In the genomic region with DNA sequence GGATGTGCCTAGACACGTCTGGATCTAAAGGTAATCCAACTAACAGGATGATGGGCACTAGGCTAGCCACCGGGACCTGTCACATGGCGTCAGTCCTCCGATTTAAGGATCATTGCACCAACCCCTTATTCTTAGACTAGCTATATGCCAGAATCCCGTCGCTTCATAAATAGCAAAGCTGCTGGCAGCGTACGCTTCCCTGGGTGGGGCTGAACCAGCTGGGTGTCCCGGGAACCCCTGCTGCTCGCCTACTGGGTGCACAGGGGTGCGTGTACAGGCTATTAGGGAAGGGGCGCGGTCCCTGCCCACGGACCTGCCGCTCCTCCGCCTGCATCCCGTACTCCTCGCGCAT, we compare ENCODE assay signal across 8 mouse cellular contexts. TPM values are rescaled to one million over a fixed set of nuclear protein-coding genes. Genes with fewer than 3 reads are reported as not detected.
A peak's percentile ranks its signal among the peaks of the same experiment; 100 is the strongest.
DNase-seq lines count a peak whose midpoint lies in the region; ATAC-seq and TF ChIP-seq lines count a peak whose summit lies in the region.

No protein-coding gene starts in this region.

- WGBS in thymus, adult 2 months, result 9% methylated on average over 19 of the region's 19 CpGs
- 3% methylated on average over 19 of the region's 19 CpGs for WGBS in liver, embryonic 11.5 days
- under 1% methylated on average over 19 of the region's 19 CpGs for WGBS in stomach, postnatal 0 days

- no peaks in the 10 kb centered on the region for H3K9me3 ChIP-seq in liver, embryonic 11.5 days (ENCODE audit: control insufficient read depth, low read length)
- H3K9me3 ChIP-seq in stomach, postnatal 0 days (ENCODE audit: control insufficient read depth, low read length), result no peaks in the 10 kb centered on the region

- peak; percentile 9 for DNase-seq in cerebellum, adult 8-10 months
- no peak for DNase-seq in cerebellum, adult 11 months
- DNase-seq in thymus, adult 2 months, result no peak
- DNase-seq in thymus, postnatal 0 days (ENCODE audit: low spot score), result no peak
- no peak for DNase-seq in liver, embryonic 11.5 days (ENCODE audit: low spot score)
- no peak for DNase-seq in stomach, postnatal 0 days (ENCODE audit: low spot score)
- DNase-seq in right cerebral cortex, adult 2 months (ENCODE audit: low spot score in 2 of 2), result no peak
- no peak for DNase-seq in adrenal gland, postnatal 4 days (ENCODE audit: low spot score in 2 of 2)

- no peak for TF ChIP-seq EP300 in stomach, postnatal 0 days (optimal IDR thresholded peaks at IDR 0.05)

- no peak for TF ChIP-seq POLR2A in thymus, adult 2 months (IDR thresholded peaks at IDR 0.05; ENCODE audit: control insufficient read depth, extremely low read depth, insufficient read depth, low read length, poor library complexity)

- no peaks in the 10 kb centered on the region; the same call in 1 of the 2 replicates for H3K27me3 ChIP-seq in thymus, adult 2 months (ENCODE audit: control insufficient read depth, insufficient read depth, low read length)
- peaks cover 37% of the 10 kb centered on the region for H3K27me3 ChIP-seq in liver, embryonic 11.5 days (replicated peaks; ENCODE audit: control insufficient read depth, insufficient read depth, low read length)
- H3K27me3 ChIP-seq in stomach, postnatal 0 days (ENCODE audit: control insufficient read depth, insufficient read depth, low read length), result no peaks in the 10 kb centered on the region

- H3K27ac ChIP-seq in thymus, adult 2 months (ENCODE audit: control insufficient read depth, insufficient read depth, low read length), result no peak overlapping the region
- no peak overlapping the region for H3K27ac ChIP-seq in liver, embryonic 11.5 days (ENCODE audit: low read depth, low read length)
- H3K27ac ChIP-seq in stomach, postnatal 0 days (replicated peaks), result peak overlapping the region; percentile 82

- H3K4me3 ChIP-seq in thymus, adult 2 months (ENCODE audit: control insufficient read depth, insufficient read depth, low read length), result peak overlapping the region; percentile 38
- H3K4me3 ChIP-seq in liver, embryonic 11.5 days (ENCODE audit: low read depth, low read length), result peak overlapping the region; percentile 55
- peak overlapping the region; percentile 63 for H3K4me3 ChIP-seq in stomach, postnatal 0 days (ENCODE audit: low read depth, low read length)

- no peaks in the 10 kb centered on the region for H3K36me3 ChIP-seq in thymus, adult 2 months (ENCODE audit: control insufficient read depth, insufficient read depth, low read length)
- no peaks in the 10 kb centered on the region for H3K36me3 ChIP-seq in liver, embryonic 11.5 days (ENCODE audit: control insufficient read depth, insufficient read depth, low read length)
- H3K36me3 ChIP-seq in stomach, postnatal 0 days (ENCODE audit: control insufficient read depth, insufficient read depth, low read length), result no peaks in the 10 kb centered on the region

- H3K9ac ChIP-seq in liver, embryonic 11.5 days (ENCODE audit: low read depth, low read length), result no peak overlapping the region
- peak overlapping the region; percentile 74 for H3K9ac ChIP-seq in stomach, postnatal 0 days (ENCODE audit: low read length)

- peaks cover 6% of the 10 kb centered on the region; the same call in 1 of the 2 replicates for H3K4me1 ChIP-seq in thymus, adult 2 months (replicated peaks; ENCODE audit: control insufficient read depth, insufficient read depth, low read length)
- no peaks in the 10 kb centered on the region; the same call in none of the 2 replicates for H3K4me1 ChIP-seq in liver, embryonic 11.5 days (replicated peaks; ENCODE audit: control insufficient read depth, insufficient read depth, low read length)
- H3K4me1 ChIP-seq in stomach, postnatal 0 days (replicated peaks; ENCODE audit: control insufficient read depth, insufficient read depth), result no peaks in the 10 kb centered on the region

- peak overlapping the region; percentile 95 for H3K4me2 ChIP-seq in liver, embryonic 11.5 days
- H3K4me2 ChIP-seq in stomach, postnatal 0 days (replicated peaks; ENCODE audit: low read depth), result peak overlapping the region; percentile 98

- TF ChIP-seq CTCF in thymus, adult 2 months (IDR thresholded peaks at IDR 0.05; ENCODE audit: borderline replicate concordance, control insufficient read depth, extremely low read depth, insufficient read depth, low read length, poor library complexity), result no peak
- no peak for TF ChIP-seq CTCF in stomach, postnatal 0 days (IDR thresholded peaks at IDR 0.05; ENCODE audit: low read depth)

- no peak for ATAC-seq in liver, embryonic 11.5 days (replicated peaks; ENCODE audit: low FRiP score)
- no peak for ATAC-seq in stomach, postnatal 0 days (ENCODE audit: low FRiP score, low TSS enrichment)

RNA-seq across cellular contexts. Expression of a gene that starts 1.1 kb away (rescaled TPM):
- 7.2 and 8.5 TPM in 2 replicates for polyA plus RNA-seq in thymus, adult 2 months (2012; rRNA removed)
- 4.8 and 5.8 TPM in 2 replicates for polyA plus RNA-seq in thymus, postnatal 0 days (2015; fragmentation: Nextera tagmentation; extraction: Ambion mirVana)
- polyA plus RNA-seq in liver, embryonic 11.5 days (2014; fragmentation: Nextera tagmentation; extraction: Ambion mirVana), result 0.14 and 0.23 TPM in 2 replicates
- 13.7 and 17.1 TPM in 2 replicates for polyA plus RNA-seq in stomach, postnatal 0 days (2015; fragmentation: Nextera tagmentation; extraction: Ambion mirVana)
- 1 to 10 TPM; 4.5 to 5.1 TPM for total RNA-seq in adrenal gland, postnatal 4 days (2021)
